ENCODE assay signal across 8 mouse cellular contexts in genomic region chr3:62924441-62924840, GRCm38 (mm10).
DNase-seq lines count a peak whose midpoint lies in the region; ATAC-seq and TF ChIP-seq lines count a peak whose summit lies in the region.

No protein-coding gene starts in this region.

- no peak for ATAC-seq in forebrain, embryonic 14.5 days
- ATAC-seq in forebrain, embryonic 12.5 days (ENCODE audit: low FRiP score) = no peak
- ATAC-seq in limb, embryonic 11.5 days (ENCODE audit: insufficient number of reproducible peaks, low FRiP score, low TSS enrichment, low read depth) = no peak

- WGBS in forebrain, embryonic 14.5 days = 20% methylated on average over 1 of the region's 1 CpGs
- 6% methylated on average over 1 of the region's 1 CpGs for WGBS in forebrain, embryonic 12.5 days
- WGBS in limb, embryonic 11.5 days = 8% methylated on average over 1 of the region's 1 CpGs
- WGBS in limb, embryonic 10.5 days = 12% methylated on average over 1 of the region's 1 CpGs
- WGBS in cerebellum, adult 2 months = 11% methylated on average over 1 of the region's 1 CpGs

- peak; percentile 33; the same call in 1 of the 2 replicates for TF ChIP-seq CTCF in cortical plate, adult 2 months (IDR thresholded peaks at IDR 0.05; ENCODE audit: extremely low read depth, insufficient read depth, low read length)
- no peak for TF ChIP-seq CTCF in cerebellum, adult 2 months (IDR thresholded peaks at IDR 0.05; ENCODE audit: borderline replicate concordance, insufficient read depth, low read depth, low read length)

- H3K27ac ChIP-seq in forebrain, embryonic 14.5 days (ENCODE audit: low read depth, low read length) = no peak overlapping the region
- H3K27ac ChIP-seq in forebrain, embryonic 12.5 days = no peak overlapping the region
- H3K27ac ChIP-seq in limb, embryonic 11.5 days (replicated peaks; ENCODE audit: low read depth, low read length) = no peak overlapping the region
- no peak overlapping the region for H3K27ac ChIP-seq in limb, embryonic 10.5 days
- no peak overlapping the region for H3K27ac ChIP-seq in cortical plate, adult 2 months (ENCODE audit: insufficient read depth, low read length)
- no peak overlapping the region for H3K27ac ChIP-seq in cerebellum, adult 2 months (ENCODE audit: insufficient read depth, low read length)

- no peaks in the 10 kb centered on the region for H3K27me3 ChIP-seq in forebrain, embryonic 14.5 days (replicated peaks; ENCODE audit: control insufficient read depth, insufficient read depth, low read length)
- H3K27me3 ChIP-seq in forebrain, embryonic 12.5 days = no peaks in the 10 kb centered on the region
- no peaks in the 10 kb centered on the region for H3K27me3 ChIP-seq in limb, embryonic 11.5 days (ENCODE audit: control insufficient read depth, insufficient read depth, low read length)
- H3K27me3 ChIP-seq in limb, embryonic 10.5 days (ENCODE audit: low read depth, poor library complexity, severe bottlenecking) = no peaks in the 10 kb centered on the region
- H3K27me3 ChIP-seq in cerebellum, adult 2 months (ENCODE audit: control insufficient read depth, insufficient read depth, low read length) = no peaks in the 10 kb centered on the region

- H3K4me1 ChIP-seq in forebrain, embryonic 14.5 days (ENCODE audit: control insufficient read depth, insufficient read depth, low read length) = no peaks in the 10 kb centered on the region
- no peaks in the 10 kb centered on the region for H3K4me1 ChIP-seq in forebrain, embryonic 12.5 days
- no peaks in the 10 kb centered on the region for H3K4me1 ChIP-seq in limb, embryonic 11.5 days (ENCODE audit: control insufficient read depth, insufficient read depth, low read length)
- H3K4me1 ChIP-seq in limb, embryonic 10.5 days = no peaks in the 10 kb centered on the region
- no peaks in the 10 kb centered on the region for H3K4me1 ChIP-seq in cortical plate, adult 2 months (ENCODE audit: control insufficient read depth, insufficient read depth, low read length)
- no peaks in the 10 kb centered on the region for H3K4me1 ChIP-seq in cerebellum, adult 2 months (ENCODE audit: control insufficient read depth, insufficient read depth, low read length)

- no peaks in the 10 kb centered on the region for H3K9me3 ChIP-seq in forebrain, embryonic 14.5 days (replicated peaks; ENCODE audit: control insufficient read depth, low read length)
- H3K9me3 ChIP-seq in forebrain, embryonic 12.5 days = no peaks in the 10 kb centered on the region
- no peaks in the 10 kb centered on the region for H3K9me3 ChIP-seq in limb, embryonic 11.5 days (ENCODE audit: control insufficient read depth, low read length)
- H3K9me3 ChIP-seq in limb, embryonic 10.5 days (replicated peaks) = no peaks in the 10 kb centered on the region

- no peaks in the 10 kb centered on the region for H3K36me3 ChIP-seq in forebrain, embryonic 14.5 days (ENCODE audit: control insufficient read depth, insufficient read depth, low read length)
- no peaks in the 10 kb centered on the region for H3K36me3 ChIP-seq in forebrain, embryonic 12.5 days (replicated peaks)
- H3K36me3 ChIP-seq in limb, embryonic 11.5 days (ENCODE audit: control insufficient read depth, insufficient read depth, low read length) = no peaks in the 10 kb centered on the region
- no peaks in the 10 kb centered on the region for H3K36me3 ChIP-seq in limb, embryonic 10.5 days

- no peak overlapping the region for H3K4me2 ChIP-seq in forebrain, embryonic 14.5 days (ENCODE audit: low read length)
- no peak overlapping the region for H3K4me2 ChIP-seq in forebrain, embryonic 12.5 days
- no peak overlapping the region for H3K4me2 ChIP-seq in limb, embryonic 11.5 days (ENCODE audit: low read depth, severe bottlenecking)

- H3K9ac ChIP-seq in forebrain, embryonic 14.5 days (ENCODE audit: low read length) = no peak overlapping the region
- H3K9ac ChIP-seq in forebrain, embryonic 12.5 days = no peak overlapping the region
- no peak overlapping the region for H3K9ac ChIP-seq in limb, embryonic 11.5 days (ENCODE audit: low read length)

- no peak overlapping the region for H3K4me3 ChIP-seq in forebrain, embryonic 14.5 days (ENCODE audit: low read depth, low read length)
- H3K4me3 ChIP-seq in forebrain, embryonic 12.5 days (replicated peaks) = no peak overlapping the region
- no peak overlapping the region for H3K4me3 ChIP-seq in limb, embryonic 11.5 days (ENCODE audit: low read depth, low read length)
- H3K4me3 ChIP-seq in limb, embryonic 10.5 days = no peak overlapping the region
- no peak overlapping the region for H3K4me3 ChIP-seq in cortical plate, adult 2 months (ENCODE audit: insufficient read depth, low read length)
- H3K4me3 ChIP-seq in cerebellum, adult 2 months (replicated peaks; ENCODE audit: insufficient read depth, low read depth, low read length) = no peak overlapping the region

- TF ChIP-seq POLR2A in cortical plate, adult 2 months (IDR thresholded peaks at IDR 0.05; ENCODE audit: extremely low read depth, insufficient read depth, low read length) = no peak
- no peak for TF ChIP-seq POLR2A in cerebellum, adult 2 months (IDR thresholded peaks at IDR 0.05; ENCODE audit: borderline replicate concordance, insufficient read depth, low read length)

- DNase-seq in forebrain, embryonic 14.5 days (ENCODE audit: low spot score) = peak; percentile 68
- DNase-seq in limb, embryonic 11.5 days (ENCODE audit: low spot score) = peak; percentile 24
- DNase-seq in limb, embryonic 10.5 days (ENCODE audit: low spot score) = no peak
- DNase-seq in mesoderm, embryonic 11.5 days (ENCODE audit: low read depth, low spot score) = peak; percentile 34
- DNase-seq in thymus, postnatal 10 days (ENCODE audit: low spot score in 2 of 2) = no peak
- DNase-seq in cerebellum, adult 2 months = no peak

Comparison
In these comparisons a context has a peak if more than half of its experiments do, and no peak if none do; other contexts are left out.
1. DNase-seq: peak in forebrain, embryonic 14.5 days (single experiment), limb, embryonic 11.5 days (single experiment) and mesoderm, embryonic 11.5 days (single experiment); none in limb, embryonic 10.5 days (single experiment), thymus, postnatal 10 days (0 of 2) and cerebellum, adult 2 months (0 of 2).